Mouse (Mus musculus): Measurements from ENCODE around the gene Adamts7. TPM values are rescaled to one million over a fixed set of nuclear protein-coding genes. Genes with fewer than 3 reads are reported as not detected.

The Adamts7 gene
- polyA plus RNA-seq, 1 experiment from 2014 or later, result 26.0 TPM

DNA sequence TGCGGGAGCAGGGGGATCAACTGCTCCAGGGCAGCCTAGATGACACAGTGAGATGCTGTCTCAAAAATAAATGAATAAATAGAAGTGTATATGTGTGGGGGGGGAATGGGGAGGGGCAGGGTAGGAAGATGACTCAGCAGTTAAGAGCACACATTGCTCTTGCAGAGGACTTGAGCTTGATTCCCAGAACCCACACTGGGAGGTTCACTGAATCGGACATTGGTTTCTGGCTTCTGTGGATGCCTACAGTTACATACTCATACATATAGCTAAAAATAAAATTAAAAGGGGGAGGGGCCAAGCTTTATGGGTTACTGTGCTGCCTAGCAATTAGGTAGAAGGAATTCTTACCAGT, 63.9 kb downstream of the Adamts7 start:
- H3K9ac ChIP-seq, result no peak overlapping the region
- no peaks in the 10 kb centered on the region for H3K4me1 ChIP-seq
- H3K27me3 ChIP-seq, result no peaks in the 10 kb centered on the region
- peaks cover 25% of the 10 kb centered on the region for H3K36me3 ChIP-seq
- H3K4me2 ChIP-seq (replicated peaks), result no peak overlapping the region
- H3K9me3 ChIP-seq, result no peaks in the 10 kb centered on the region
- 92% methylated on average over 2 of the region's 2 CpGs for WGBS
- no peak overlapping the region for H3K4me3 ChIP-seq
- no peak overlapping the region for H3K27ac ChIP-seq
- no peak for ATAC-seq (ENCODE audit: insufficient number of reproducible peaks, insufficient read depth, low FRiP score, low TSS enrichment)

DNA sequence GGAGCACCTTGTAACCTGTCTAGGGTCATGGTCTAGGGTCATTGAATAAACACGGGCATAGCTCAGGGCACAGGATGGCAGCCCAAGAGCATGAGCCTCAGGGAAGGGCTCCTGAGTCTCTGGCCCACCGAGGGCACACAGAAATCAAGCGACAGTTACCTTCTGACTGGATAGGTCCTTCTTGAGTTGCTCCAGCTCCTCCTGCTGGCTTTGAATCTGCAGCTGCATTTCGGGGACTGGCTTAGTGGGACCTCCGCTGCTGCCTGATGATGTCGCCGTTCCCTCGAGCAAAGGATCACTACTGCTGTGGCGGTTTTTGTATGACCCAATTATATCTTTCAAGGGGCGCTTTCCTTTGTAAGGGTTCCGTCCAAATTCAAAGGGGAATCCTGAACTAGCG, 64.3 kb downstream of the Adamts7 start:
- H3K9me3 ChIP-seq, result no peaks in the 10 kb centered on the region
- H3K9ac ChIP-seq, result no peak overlapping the region
- no peaks in the 10 kb centered on the region for H3K4me1 ChIP-seq
- H3K4me2 ChIP-seq (replicated peaks), result no peak overlapping the region
- H3K27me3 ChIP-seq, result no peaks in the 10 kb centered on the region
- H3K4me3 ChIP-seq, result no peak overlapping the region
- ATAC-seq (ENCODE audit: insufficient number of reproducible peaks, insufficient read depth, low FRiP score, low TSS enrichment), result no peak
- H3K27ac ChIP-seq, result no peak overlapping the region
- 86% methylated on average over 12 of the region's 12 CpGs for WGBS
- peaks cover 21% of the 10 kb centered on the region for H3K36me3 ChIP-seq

DNA sequence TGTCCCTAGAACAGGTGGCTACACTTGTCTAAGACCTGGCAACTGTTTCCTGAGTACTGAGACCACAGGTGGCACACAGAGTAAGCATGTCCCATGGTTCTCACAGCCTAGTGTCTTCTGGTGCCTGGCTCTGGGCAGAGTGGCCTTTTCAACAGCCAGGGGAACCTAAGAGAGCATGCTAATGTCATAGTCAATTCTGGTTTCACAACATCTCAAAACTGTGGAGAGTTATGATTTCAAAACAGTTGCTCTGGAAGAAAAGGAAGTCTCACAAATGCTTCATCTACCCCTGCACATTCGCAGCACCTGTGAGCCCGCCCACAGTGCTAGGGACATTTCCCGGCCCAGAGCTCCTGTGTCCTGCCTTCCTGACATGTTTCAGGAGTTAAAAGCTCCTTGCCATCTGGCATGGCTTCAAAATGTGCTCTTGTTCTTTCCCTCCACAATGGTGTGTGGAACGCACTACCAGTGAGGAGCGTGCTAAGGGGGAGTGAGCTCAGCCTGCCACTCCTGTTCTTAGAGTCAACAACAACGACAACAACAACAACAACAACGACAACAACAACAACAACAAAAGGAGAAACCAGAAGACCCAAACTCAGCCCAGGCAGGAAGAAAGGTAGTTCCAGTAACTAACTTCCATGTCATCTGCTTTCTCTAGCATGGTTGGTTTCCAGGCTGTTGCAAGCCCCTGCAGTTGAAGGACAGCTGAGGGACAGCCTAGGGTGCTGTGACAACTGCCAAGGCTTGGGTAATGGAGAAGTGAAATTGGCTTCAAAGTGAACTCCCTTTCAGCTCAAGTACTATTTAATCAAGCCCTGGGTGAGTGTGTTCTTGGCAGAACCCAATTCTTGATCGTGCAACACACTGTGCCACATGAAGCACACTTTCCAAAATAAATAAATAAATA, 70.2 kb downstream of the Adamts7 start:
- no peak overlapping the region for H3K4me3 ChIP-seq
- WGBS, result 93% methylated on average over 8 of the region's 8 CpGs
- no peak for ATAC-seq (ENCODE audit: insufficient number of reproducible peaks, insufficient read depth, low FRiP score, low TSS enrichment)
- no peaks in the 10 kb centered on the region for H3K9me3 ChIP-seq
- H3K9ac ChIP-seq, result no peak overlapping the region
- no peaks in the 10 kb centered on the region for H3K27me3 ChIP-seq
- no peak overlapping the region for H3K4me2 ChIP-seq (replicated peaks)
- no peaks in the 10 kb centered on the region for H3K4me1 ChIP-seq
- H3K27ac ChIP-seq, result no peak overlapping the region
- no peaks in the 10 kb centered on the region for H3K36me3 ChIP-seq

DNA sequence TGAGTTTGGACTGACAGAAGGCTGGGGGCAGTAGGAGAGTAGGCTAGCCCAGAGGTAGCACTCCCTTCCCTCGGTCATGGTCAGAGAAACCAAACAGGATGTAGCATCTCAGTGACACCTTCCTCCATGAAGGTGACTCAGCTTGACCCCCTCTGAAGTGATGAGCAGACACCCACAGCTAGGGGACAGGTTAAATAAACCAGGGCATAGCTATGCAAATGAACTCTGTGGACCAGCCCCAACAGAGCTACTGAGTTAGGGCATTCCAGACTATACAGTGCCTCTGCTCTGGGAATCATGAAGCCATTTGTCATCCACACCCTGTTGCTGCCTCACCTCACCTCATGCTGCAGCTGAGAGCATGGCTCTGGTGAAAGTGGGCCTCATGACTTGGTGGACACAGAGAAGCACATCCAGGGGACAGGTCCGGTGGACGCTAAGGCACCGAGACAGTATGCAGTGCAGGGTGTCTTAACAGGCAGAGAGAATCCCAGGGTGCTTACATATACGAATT, 71.1 kb downstream of the Adamts7 start:
- no peak overlapping the region for H3K4me2 ChIP-seq (replicated peaks)
- no peak overlapping the region for H3K27ac ChIP-seq
- no peak overlapping the region for H3K9ac ChIP-seq
- H3K27me3 ChIP-seq, result no peaks in the 10 kb centered on the region
- no peaks in the 10 kb centered on the region for H3K9me3 ChIP-seq
- ATAC-seq (ENCODE audit: insufficient number of reproducible peaks, insufficient read depth, low FRiP score, low TSS enrichment), result no peak
- 0 out of 2 replicates have a peak, but pooled peaks cover 4% of the 10 kb centered on the region for H3K36me3 ChIP-seq
- 94% methylated on average over 5 of the region's 5 CpGs for WGBS
- H3K4me3 ChIP-seq, result no peak overlapping the region
- H3K4me1 ChIP-seq, result no peaks in the 10 kb centered on the region

DNA sequence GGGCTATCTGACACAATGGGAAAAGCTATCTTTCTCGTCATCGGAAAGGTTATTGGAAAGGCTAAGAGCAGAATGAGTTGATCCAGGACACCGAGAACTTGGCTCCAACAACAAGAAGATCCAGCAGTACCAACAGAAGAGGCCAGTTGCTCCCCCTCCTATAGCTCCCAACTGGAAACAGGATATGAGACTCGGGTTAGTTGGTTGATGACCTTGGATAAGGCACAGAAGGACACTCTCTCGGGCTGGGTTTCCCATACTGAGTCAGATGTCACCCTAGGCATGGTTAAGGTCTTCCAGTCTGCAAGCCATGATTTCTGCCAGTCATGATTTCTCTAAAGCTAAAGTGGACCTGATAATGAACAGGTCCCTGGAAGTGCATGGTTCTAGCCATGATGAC, 71.9 kb downstream of the Adamts7 start:
- 0 out of 2 replicates have a peak, but pooled peaks cover 7% of the 10 kb centered on the region for H3K36me3 ChIP-seq
- H3K27me3 ChIP-seq, result no peaks in the 10 kb centered on the region
- no peak overlapping the region for H3K9ac ChIP-seq
- no peak overlapping the region for H3K27ac ChIP-seq
- H3K4me3 ChIP-seq, result no peak overlapping the region
- 86% methylated on average over 5 of the region's 5 CpGs for WGBS
- no peak overlapping the region for H3K4me2 ChIP-seq (replicated peaks)
- no peaks in the 10 kb centered on the region for H3K9me3 ChIP-seq
- H3K4me1 ChIP-seq, result no peaks in the 10 kb centered on the region
- ATAC-seq (ENCODE audit: insufficient number of reproducible peaks, insufficient read depth, low FRiP score, low TSS enrichment), result no peak

DNA sequence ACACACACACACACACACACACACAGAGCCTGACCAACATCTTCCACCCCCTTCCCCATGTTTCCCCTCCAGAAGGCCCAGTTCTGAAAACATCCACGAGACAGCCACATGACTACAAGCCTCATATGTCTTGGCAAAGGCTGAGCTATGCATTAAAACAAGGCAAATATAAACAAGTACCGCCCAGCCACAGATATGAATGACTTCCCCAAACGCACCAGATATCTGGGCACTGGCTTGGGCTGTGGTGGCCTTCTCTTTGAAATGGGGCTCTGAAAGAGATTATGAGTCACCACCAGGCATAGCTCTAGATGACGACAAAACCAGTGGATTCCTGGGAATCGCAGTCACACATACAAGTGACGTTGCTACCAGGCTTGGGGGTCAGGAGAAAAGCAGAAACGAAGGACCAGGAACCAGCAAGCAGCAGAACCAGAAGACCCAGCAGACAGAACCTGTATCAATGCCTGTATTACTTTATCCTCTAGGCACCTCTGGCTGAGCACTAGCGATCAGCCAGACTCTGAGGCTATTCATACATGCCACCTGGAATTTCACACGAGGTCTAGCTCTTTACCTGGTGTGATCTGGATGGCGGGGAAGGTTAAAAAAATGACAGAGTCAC, 72.5 kb downstream of the Adamts7 start:
- H3K36me3 ChIP-seq, result peaks cover 12% of the 10 kb centered on the region
- H3K9me3 ChIP-seq, result no peaks in the 10 kb centered on the region
- no peaks in the 10 kb centered on the region for H3K27me3 ChIP-seq
- H3K4me2 ChIP-seq (replicated peaks), result no peak overlapping the region
- H3K4me1 ChIP-seq, result no peaks in the 10 kb centered on the region
- 87% methylated on average over 10 of the region's 10 CpGs for WGBS
- ATAC-seq (ENCODE audit: insufficient number of reproducible peaks, insufficient read depth, low FRiP score, low TSS enrichment), result no peak
- H3K27ac ChIP-seq, result no peak overlapping the region
- H3K4me3 ChIP-seq, result no peak overlapping the region
- no peak overlapping the region for H3K9ac ChIP-seq

DNA sequence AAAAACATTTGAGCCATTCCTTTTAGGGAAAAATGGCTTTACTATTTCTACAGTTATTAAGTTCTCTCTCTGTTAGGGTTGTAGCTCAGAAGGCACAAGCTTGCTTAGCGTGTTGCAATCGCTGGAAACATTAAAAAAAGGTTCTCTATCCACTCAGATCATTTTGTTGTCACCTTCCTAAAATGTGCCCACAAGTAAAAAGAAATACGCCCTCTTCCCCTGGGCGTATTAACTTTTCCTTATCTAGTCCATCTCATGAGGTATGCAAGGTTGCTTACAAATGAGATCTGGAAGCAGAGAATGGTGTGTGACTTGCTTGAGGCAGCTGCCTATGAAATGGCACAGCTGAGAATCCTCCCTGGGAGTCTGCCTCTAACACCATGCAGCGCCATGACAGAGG, 73.9 kb downstream of the Adamts7 start:
- 89% methylated on average over 5 of the region's 5 CpGs for WGBS
- no peak for ATAC-seq (ENCODE audit: insufficient number of reproducible peaks, insufficient read depth, low FRiP score, low TSS enrichment)
- Histone ChIP-seq H3K27me3 (no peaks in the 10 kb centered on the region), H3K4me2 (replicated peaks) (no peak overlapping the region), H3K4me1 (no peaks in the 10 kb centered on the region), H3K27ac (no peak overlapping the region), H3K4me3 (no peak overlapping the region), H3K9me3 (no peaks in the 10 kb centered on the region), H3K9ac (no peak overlapping the region), H3K36me3 (peaks cover 18% of the 10 kb centered on the region)

DNA sequence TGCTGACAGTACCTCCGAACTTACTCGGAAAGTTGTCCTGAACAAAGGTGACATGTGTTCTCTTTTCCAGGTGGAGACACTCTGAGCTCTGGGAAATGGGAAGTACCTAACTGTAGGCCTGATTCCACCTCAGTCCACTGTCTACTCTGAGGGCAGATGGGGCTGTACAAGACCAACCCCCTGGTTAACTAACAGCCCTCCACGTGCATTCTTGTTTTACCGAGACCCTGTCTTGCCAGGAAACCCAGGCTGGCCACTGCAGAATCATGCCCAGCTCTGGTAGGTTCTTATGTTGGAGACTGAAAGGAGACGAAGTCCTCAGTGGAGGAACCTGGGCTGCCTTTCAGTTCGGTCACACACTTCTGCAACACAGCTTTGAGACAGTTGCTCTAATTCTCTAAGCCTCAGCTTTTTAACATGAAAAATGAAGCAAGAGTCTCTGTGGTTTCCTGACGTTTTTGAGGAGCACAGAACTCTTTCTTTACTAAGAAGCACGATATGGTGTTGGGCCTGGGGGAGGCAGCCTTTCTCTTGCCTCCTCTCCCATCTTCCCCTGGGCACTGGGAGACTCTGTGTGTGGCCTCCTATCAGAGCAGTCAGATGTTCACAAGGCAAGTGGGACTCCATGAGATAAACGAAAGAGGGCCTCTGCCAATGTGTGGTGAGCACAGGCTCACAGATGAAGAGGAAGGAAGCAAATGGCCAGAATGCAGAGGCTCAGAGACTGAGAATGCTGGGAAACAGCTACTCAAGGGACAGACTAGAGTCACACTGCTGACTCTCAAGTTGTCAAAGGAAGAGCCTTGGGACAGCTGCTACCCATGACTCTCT, 74.6 kb downstream of the Adamts7 start:
- Histone ChIP-seq H3K27ac (no peak overlapping the region), H3K4me3 (no peak overlapping the region), H3K9me3 (no peaks in the 10 kb centered on the region), H3K4me1 (no peaks in the 10 kb centered on the region), H3K9ac (no peak overlapping the region), H3K27me3 (no peaks in the 10 kb centered on the region), H3K4me2 (replicated peaks) (no peak overlapping the region), H3K36me3 (peaks cover 18% of the 10 kb centered on the region)
- ATAC-seq (ENCODE audit: insufficient number of reproducible peaks, insufficient read depth, low FRiP score, low TSS enrichment), result no peak
- 82% methylated on average over 9 of the region's 9 CpGs for WGBS

DNA sequence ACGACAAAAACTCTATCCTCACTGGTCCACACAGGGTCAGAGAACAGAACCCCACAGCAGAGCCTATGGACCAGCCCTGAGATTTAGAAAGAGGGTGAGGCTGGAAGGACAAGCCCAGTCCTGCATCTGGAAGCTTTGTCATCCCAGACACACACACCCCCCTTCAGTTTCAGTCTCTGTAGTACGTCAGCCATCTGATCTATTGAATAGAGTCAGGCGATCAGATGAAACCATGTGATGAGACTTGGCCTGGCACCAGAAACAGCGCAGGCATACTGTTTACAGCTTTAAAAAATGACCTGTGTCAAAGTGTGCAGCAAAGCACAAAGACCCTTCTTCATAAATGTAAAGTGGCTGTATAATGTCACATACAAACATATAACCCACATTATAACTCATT, 77.7 kb downstream of the Adamts7 start:
- no peak overlapping the region for H3K27ac ChIP-seq
- peaks cover 21% of the 10 kb centered on the region for H3K36me3 ChIP-seq
- no peak overlapping the region for H3K4me2 ChIP-seq (replicated peaks)
- no peaks in the 10 kb centered on the region for H3K9me3 ChIP-seq
- ATAC-seq (ENCODE audit: insufficient number of reproducible peaks, insufficient read depth, low FRiP score, low TSS enrichment), result no peak
- no peak overlapping the region for H3K9ac ChIP-seq
- 82% methylated on average over 4 of the region's 4 CpGs for WGBS
- no peaks in the 10 kb centered on the region for H3K27me3 ChIP-seq
- H3K4me1 ChIP-seq, result no peaks in the 10 kb centered on the region
- H3K4me3 ChIP-seq, result no peak overlapping the region

DNA sequence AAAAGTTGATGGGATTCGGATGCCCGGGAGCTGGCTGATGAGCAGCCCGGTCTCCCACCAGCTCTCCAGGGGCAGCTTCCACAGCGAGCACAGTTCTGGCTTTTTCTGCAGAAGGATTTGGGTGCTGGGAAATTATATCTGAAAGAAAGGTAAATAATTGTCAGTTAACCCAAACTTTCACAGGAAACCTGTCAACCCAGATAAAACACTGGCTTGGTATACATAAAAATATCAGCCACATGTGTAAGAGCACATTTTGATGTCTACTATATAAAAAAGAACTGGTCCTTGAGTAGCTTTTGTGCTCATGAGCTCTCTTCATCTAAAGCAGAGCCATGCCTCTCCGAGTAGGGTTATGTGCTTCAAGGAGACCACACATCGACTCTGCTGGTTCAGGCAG, 78.2 kb downstream of the Adamts7 start:
- Histone ChIP-seq H3K4me3 (no peak overlapping the region), H3K9ac (no peak overlapping the region), H3K9me3 (no peaks in the 10 kb centered on the region), H3K27ac (no peak overlapping the region), H3K36me3 (peaks cover 21% of the 10 kb centered on the region), H3K27me3 (no peaks in the 10 kb centered on the region), H3K4me1 (no peaks in the 10 kb centered on the region), H3K4me2 (replicated peaks) (no peak overlapping the region)
- no peak for ATAC-seq (ENCODE audit: insufficient number of reproducible peaks, insufficient read depth, low FRiP score, low TSS enrichment)
- 88% methylated on average over 6 of the region's 6 CpGs for WGBS

DNA sequence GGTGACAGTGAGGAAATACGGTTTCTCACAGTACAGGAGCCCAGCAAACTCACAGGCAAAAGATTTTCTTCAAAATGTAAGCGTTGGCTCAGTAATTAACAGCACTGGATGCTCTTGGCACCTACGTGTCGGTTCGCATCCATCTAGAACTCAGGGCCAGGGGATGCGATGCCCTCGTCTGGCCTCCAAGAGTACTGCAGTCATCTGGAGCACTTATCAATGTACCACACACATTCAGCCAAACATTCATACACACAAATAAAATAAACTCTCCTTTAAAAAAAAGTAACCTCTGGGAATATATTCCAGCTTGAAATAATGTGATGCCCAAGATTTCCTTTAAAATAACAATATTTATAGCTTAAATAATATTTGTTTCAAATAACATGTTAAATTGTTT, 78.7 kb downstream of the Adamts7 start:
- H3K4me3 ChIP-seq, result no peak overlapping the region
- peaks cover 21% of the 10 kb centered on the region for H3K36me3 ChIP-seq
- H3K27me3 ChIP-seq, result no peaks in the 10 kb centered on the region
- H3K4me2 ChIP-seq (replicated peaks), result no peak overlapping the region
- H3K9me3 ChIP-seq, result no peaks in the 10 kb centered on the region
- H3K9ac ChIP-seq, result no peak overlapping the region
- H3K4me1 ChIP-seq, result no peaks in the 10 kb centered on the region
- H3K27ac ChIP-seq, result no peak overlapping the region
- ATAC-seq (ENCODE audit: insufficient number of reproducible peaks, insufficient read depth, low FRiP score, low TSS enrichment), result no peak
- 68% methylated on average over 7 of the region's 7 CpGs for WGBS
